Mouse (Mus musculus) brain, embryonic 14.5 days (tissue): ENCODE measurements around the gene Cdr2l. TPM values are rescaled to one million over a fixed set of nuclear protein-coding genes. Genes with fewer than 3 reads are reported as not detected.

Experiments used
- DNase-seq: peaks from one replicate; pipeline ENCODE4 v3.0.0-alpha.2; 2011; ENCODE audit warnings: low read depth
- CTCF ChIP-seq: fragments of 200-500 bp; IDR thresholded peaks from 2 replicates; pipeline ENCODE4 v1.5.1; 2012; ENCODE audit warnings: inconsistent platforms, mild to moderate bottlenecking, moderate library complexity, borderline replicate concordance; ENCODE audit not compliant: insufficient read depth, insufficient read length; ENCODE audit errors: extremely low read depth
- POLR2A ChIP-seq: fragments of 200-500 bp; IDR thresholded peaks from 2 replicates; pipeline ENCODE4 v1.6.1; 2012; ENCODE audit warnings: mild to moderate bottlenecking, inconsistent platforms, borderline replicate concordance; ENCODE audit not compliant: poor library complexity, insufficient read depth, insufficient read length, severe bottlenecking; ENCODE audit errors: extremely low read depth
- polyA plus RNA-seq: library from polyadenylated mRNA; depleted of rRNA; stranded (reverse); fragments of >200 nt; gene quantifications from 2 replicates; pipeline ENCODE4 v1.2.3, GENCODE M21; 2012; rRNA removed

Gene Cdr2l
- polyA plus RNA-seq, 1 experiment, result 50.8 TPM

DNA sequence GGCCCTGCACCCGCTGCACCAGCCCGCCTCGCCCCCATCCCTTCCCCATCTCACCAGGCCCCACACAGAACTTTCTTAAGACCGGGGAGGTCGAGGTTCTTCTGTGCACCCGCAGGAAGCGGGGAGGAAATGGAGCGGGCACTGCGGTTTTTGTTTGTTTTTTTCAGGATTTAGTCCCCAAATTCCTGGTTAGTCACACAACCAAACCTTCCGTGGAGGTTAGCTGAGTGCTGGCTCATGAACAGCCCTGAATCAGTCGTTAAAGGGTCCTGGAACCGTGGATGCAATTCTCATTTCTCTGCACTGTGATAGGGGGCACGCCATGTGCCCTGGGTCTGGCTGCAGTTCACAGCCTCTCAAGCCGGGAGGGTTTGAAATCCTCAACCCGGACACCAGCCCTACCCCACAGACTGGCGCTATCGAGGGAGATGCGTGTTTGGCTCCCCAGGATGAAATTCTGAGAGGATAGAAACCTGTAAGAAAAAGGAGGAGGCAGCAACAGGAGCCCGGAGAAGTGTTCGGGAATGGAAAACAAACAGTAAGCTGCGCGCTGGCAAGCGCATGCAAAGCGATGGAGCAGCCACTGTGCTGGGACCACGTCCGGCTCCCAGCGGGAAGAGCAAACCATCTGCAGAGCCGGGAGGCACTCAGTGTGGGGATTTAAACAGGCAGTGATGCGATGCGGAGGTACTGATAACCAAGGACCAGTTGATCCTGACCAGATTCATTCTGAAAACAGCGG lies 54.1 kb downstream of the Cdr2l start:
- TF ChIP-seq CTCF, result no peak
- peak; percentile 74 for DNase-seq

DNA sequence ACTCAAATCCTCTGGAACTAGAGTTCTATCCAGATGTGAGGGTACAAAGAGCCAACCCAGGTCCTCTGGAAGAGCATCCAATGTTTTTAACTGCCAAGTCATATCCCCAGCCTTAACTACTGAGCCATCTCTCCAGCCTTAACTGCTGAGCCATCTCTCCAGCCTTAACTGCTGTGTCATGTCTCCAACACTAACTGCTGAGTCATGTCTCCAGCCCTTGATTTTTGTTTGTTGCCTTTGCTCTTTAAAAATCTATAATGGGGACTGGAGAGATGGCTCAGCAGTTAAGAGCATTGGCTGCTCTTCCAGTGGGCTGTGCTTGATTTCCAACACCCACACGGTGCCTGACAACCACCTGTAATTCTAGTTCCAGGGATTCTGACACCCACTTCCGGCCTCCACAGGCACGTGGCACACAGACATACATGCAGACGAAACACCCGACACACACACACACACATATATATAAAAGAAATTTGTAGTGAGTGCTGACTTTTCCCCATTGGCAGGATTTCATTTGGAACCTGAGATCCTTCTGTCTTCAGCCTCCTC lies 55.9 kb downstream of the Cdr2l start:
- no peak for TF ChIP-seq CTCF
- TF ChIP-seq POLR2A, result no peak
- no peak for DNase-seq

DNA sequence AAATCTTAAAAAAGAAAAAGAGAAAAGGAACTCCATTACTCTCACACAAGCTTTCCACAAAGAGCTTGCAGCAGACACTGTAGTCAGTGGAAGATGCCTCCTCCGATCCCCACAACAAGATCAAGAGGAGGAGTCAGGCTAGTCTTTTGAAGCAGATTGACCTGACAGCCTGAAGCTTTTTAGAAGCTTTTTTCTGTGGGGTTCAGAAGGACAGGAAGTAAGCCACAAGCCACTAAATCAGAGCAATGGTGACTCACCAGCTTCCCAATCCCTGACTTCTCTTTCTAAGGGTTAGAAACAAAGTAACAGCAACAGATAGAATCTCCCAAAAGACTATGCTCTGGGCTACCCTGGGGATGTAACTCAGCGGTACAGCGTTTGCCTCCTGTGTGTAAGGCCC lies 57.6 kb downstream of the Cdr2l start:
- no peak for TF ChIP-seq POLR2A
- no peak for TF ChIP-seq CTCF
- no peak for DNase-seq

DNA sequence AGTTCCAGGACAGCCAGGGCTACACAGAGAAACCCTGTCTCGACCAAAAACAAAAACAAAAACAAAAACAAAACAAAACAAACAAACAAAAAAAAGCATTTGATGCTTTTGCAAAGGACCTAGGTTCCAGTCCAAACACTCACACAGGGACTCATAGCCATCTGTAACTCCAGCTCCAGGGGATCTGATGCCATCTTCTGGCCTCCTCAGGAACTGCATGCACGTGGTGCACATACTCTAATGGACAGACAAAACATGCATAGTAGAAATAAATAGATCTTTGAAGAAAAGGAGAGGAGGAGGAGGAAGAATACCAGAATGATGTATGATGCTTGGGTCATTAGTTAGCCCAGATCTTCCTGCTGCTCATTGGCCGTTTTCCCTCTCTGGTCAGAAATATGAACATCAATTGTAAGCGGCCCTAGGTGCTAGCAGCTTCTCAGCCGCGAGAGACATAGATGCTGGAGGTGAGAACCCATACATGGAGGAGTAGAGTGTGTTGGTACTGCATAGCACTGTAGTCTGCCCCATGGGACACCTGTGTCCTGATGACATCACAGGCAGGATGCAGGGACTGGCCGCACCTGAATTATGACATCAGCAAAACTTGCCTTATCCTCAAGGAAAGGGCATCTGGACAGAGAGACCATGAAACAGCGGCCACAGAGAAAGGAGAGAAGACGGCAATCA lies 58.3 kb downstream of the Cdr2l start, which contains the start of gene Trim80:
Trim80 (plus strand) TSS at position 640 of the 690 bp plus-strand sequence.
- DNase-seq, result no peak
- no peak for TF ChIP-seq POLR2A
- no peak; the same call in 1 of the 2 replicates for TF ChIP-seq CTCF

DNA sequence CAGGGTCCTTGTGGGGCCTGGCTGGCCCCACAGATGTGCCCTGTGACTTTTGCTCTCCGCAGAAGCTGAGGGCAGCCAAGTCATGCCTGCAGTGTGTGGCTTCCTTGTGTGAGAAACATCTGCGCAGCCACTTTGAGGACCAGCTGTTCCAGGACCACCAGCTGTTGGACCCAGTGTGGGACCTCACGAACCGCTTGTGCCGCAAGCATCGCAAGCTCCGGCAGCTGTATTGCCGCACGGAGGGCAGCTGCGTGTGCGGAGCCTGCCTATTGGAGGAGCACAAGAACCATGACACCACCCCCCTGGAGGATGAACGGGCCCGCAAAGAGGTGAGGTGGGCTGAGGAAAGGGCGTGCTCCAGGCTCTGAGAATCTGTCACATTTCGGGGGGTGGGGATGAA lies 59.7 kb downstream of the Cdr2l start:
- no peak for TF ChIP-seq CTCF
- TF ChIP-seq POLR2A, result no peak
- DNase-seq, result peak; percentile 13

Other genes with a start within 250 kb of the Cdr2l start
- 0.10 and 0.15 TPM in 2 replicates for gene Cd300lf, start 247.9 kb upstream of the Cdr2l start, polyA plus RNA-seq
- gene Slc9a3r1, start 218.6 kb upstream of the Cdr2l start, polyA plus RNA-seq, result 31.6 and 40.5 TPM in 2 replicates
- gene Tmem104, start 194.4 kb upstream of the Cdr2l start, polyA plus RNA-seq, result 7.1 and 10.7 TPM in 2 replicates
- 16.0 and 16.9 TPM in 2 replicates for gene Nat9, start 194.1 kb upstream of the Cdr2l start, polyA plus RNA-seq
- 0.89 and 1.2 TPM in 2 replicates for gene Grin2c, start 114.7 kb upstream of the Cdr2l start, polyA plus RNA-seq
- 26.1 and 32.4 TPM in 2 replicates for gene Fdxr, start 104.9 kb upstream of the Cdr2l start, polyA plus RNA-seq
- gene Fads6, start 84.3 kb upstream of the Cdr2l start, polyA plus RNA-seq, result 1.6 and 2.4 TPM in 2 replicates
- gene Otop2, start 74.8 kb upstream of the Cdr2l start, polyA plus RNA-seq, result 0.13 and 0.15 TPM in 2 replicates
- 0.04 and 0.11 TPM in 2 replicates for gene Ush1g, start 59.9 kb upstream of the Cdr2l start, polyA plus RNA-seq
- gene Otop3, start 47.2 kb upstream of the Cdr2l start, polyA plus RNA-seq, result 0.29 and 0.64 TPM in 2 replicates
- 61.7 and 64.8 TPM in 2 replicates for gene Hid1, start 14.2 kb upstream of the Cdr2l start, polyA plus RNA-seq
- gene Mrpl58, start 21.8 kb downstream of the Cdr2l start, polyA plus RNA-seq, result 115 and 126 TPM in 2 replicates
- gene Atp5h, start 38.0 kb downstream of the Cdr2l start, polyA plus RNA-seq, result 399 and 402 TPM in 2 replicates
- gene Kctd2, start 38.2 kb downstream of the Cdr2l start, polyA plus RNA-seq, result 45.9 and 46.8 TPM in 2 replicates
- gene Trim80, start 58.6 kb downstream of the Cdr2l start, polyA plus RNA-seq, result 0.04 and 0.12 TPM in 2 replicates
- not detected in 2 replicates for gene Slc16a5, start 80.6 kb downstream of the Cdr2l start, polyA plus RNA-seq
- 12.4 and 15.1 TPM in 2 replicates for gene Armc7, start 93.8 kb downstream of the Cdr2l start, polyA plus RNA-seq
- gene Nt5c, start 109.9 kb downstream of the Cdr2l start, polyA plus RNA-seq, result 67.9 and 84.3 TPM in 2 replicates
- gene Jpt1, start 132.5 kb downstream of the Cdr2l start, polyA plus RNA-seq, result 1,229 and 1,645 TPM in 2 replicates
- gene Sumo2, start 154.4 kb downstream of the Cdr2l start, polyA plus RNA-seq, result 702 and 773 TPM in 2 replicates
- gene Nup85, start 182.5 kb downstream of the Cdr2l start, polyA plus RNA-seq, result 105 and 168 TPM in 2 replicates
- 35.5 and 36.7 TPM in 2 replicates for gene Mrps7, start 222.0 kb downstream of the Cdr2l start, polyA plus RNA-seq
- 43.3 and 57.1 TPM in 2 replicates for gene Gga3, start 222.1 kb downstream of the Cdr2l start, polyA plus RNA-seq
- 18.0 and 19.2 TPM in 2 replicates for gene Mif4gd, start 231.1 kb downstream of the Cdr2l start, polyA plus RNA-seq
- gene Slc25a19, start 246.4 kb downstream of the Cdr2l start, polyA plus RNA-seq, result 55.1 and 71.1 TPM in 2 replicates